Mouse (Mus musculus) heart, embryonic 16.5 days (tissue): Measurements from ENCODE around the gene Ror2. TPM values are rescaled to one million over a fixed set of nuclear protein-coding genes. Genes with fewer than 3 reads are reported as not detected.
A peak's percentile ranks its signal among the peaks of the same experiment; 100 is the strongest.

ENCODE experiments used
- ATAC-seq: fragments of 200-750 bp; cut with Nextera tagmentation; replicated peaks from 2 replicates; pipeline ENCODE4 v1.8.0; 2017; ENCODE audit warnings: moderate number of reproducible peaks; ENCODE audit not compliant: insufficient read depth, low FRiP score; ENCODE audit errors: extremely low read depth
- H3K27ac ChIP-seq: fragments of 300-500 bp; sonication (generic); 2 replicates; pipeline ENCODE4 v1.5.1; 2014; ENCODE audit warnings: mild to moderate bottlenecking, low read length, control low read depth, moderate library complexity
- H3K27me3 ChIP-seq: fragments of 300-500 bp; sonication (generic); 2 replicates; pipeline ENCODE4 v1.6.1; 2014; ENCODE audit warnings: low read length, mixed read lengths; ENCODE audit not compliant: control insufficient read depth, insufficient read depth
- H3K36me3 ChIP-seq: fragments of 300-500 bp; sonication (generic); 2 replicates; pipeline ENCODE4 v1.6.1; 2014; ENCODE audit not compliant: control insufficient read depth, insufficient read depth
- H3K4me1 ChIP-seq: fragments of 300-500 bp; sonication (generic); 2 replicates; pipeline ENCODE4 v1.6.1; 2014; ENCODE audit warnings: low read length, mixed read lengths; ENCODE audit not compliant: control insufficient read depth, insufficient read depth
- H3K4me2 ChIP-seq: fragments of 300-500 bp; sonication (generic); 2 replicates; pipeline ENCODE4 v1.6.1; 2014; ENCODE audit warnings: low read depth, mild to moderate bottlenecking, control low read depth, low read length
- H3K4me3 ChIP-seq: fragments of 300-500 bp; sonication (generic); 2 replicates; pipeline ENCODE4 v1.5.1; 2014; ENCODE audit warnings: mild to moderate bottlenecking, control low read depth, low read length
- H3K9ac ChIP-seq: fragments of 300-500 bp; sonication (generic); 2 replicates; pipeline ENCODE4 v1.6.1; 2014; ENCODE audit warnings: low read length, control low read depth
- H3K9me3 ChIP-seq: fragments of 300-500 bp; sonication (generic); replicated peaks from 2 replicates; pipeline ENCODE4 v1.6.1; 2016; ENCODE audit warnings: low read length; ENCODE audit not compliant: control insufficient read depth
- WGBS: fragments of 180-500 bp; shearing (Covaris S2); extraction: QIAGEN DNeasy Blood & Tissue Kit; methylation state at CpG from one replicate; pipeline ENCODE4 v1.1.7; 2014; 5-methylcytosine and 5-hydroxymethylcytosine counted together
- polyA plus RNA-seq: library from polyadenylated mRNA; unstranded; fragments of >200 nt; fragmentation: Nextera tagmentation; extraction: Ambion mirVana; gene quantifications from 2 replicates; pipeline ENCODE4 v1.2.1, GENCODE M21; 2015

The Ror2 gene
- polyA plus RNA-seq, 1 experiment from 2014 or later, result 13.5 TPM

DNA sequence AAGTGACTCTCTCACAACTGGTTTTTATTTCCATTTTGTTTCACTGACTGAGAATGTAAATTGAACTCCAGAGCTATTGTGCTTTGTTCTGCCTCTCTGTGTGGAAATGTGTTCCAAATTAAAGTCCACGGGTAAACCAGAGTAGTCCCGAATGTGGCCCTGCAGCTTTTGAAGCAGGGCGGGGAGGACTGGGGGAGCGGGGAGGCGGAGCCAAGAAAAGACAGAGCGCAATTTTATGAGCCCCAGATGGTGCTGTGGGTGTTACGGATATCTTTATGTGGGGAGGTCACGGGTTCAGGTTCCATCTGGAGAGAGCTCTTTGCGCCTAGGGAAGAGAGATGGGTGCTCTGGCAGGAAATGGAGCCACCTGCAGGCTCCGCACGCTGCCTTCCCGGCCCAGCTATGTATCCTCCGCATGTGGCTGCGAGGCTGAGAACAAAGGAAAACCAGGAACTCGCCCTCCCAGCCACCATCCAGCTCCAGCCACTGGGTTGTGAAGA, 23.8 kb upstream of the Ror2 start:
- H3K4me3 ChIP-seq, result peak overlapping the region; percentile 43
- H3K27me3 ChIP-seq, result peaks cover 4% of the 10 kb centered on the region; the same call in 1 of the 2 replicates
- peak overlapping the region; percentile 66 for H3K4me2 ChIP-seq
- H3K27ac ChIP-seq, result no peak overlapping the region
- H3K9ac ChIP-seq, result peak overlapping the region; percentile 54
- H3K9me3 ChIP-seq, result no peaks in the 10 kb centered on the region
- H3K4me1 ChIP-seq, result peaks cover 6% of the 10 kb centered on the region; the same call in 1 of the 2 replicates
- no peaks in the 10 kb centered on the region for H3K36me3 ChIP-seq
- ATAC-seq, result peak; percentile 79
- WGBS, result 8% methylated on average over 15 of the region's 15 CpGs

DNA sequence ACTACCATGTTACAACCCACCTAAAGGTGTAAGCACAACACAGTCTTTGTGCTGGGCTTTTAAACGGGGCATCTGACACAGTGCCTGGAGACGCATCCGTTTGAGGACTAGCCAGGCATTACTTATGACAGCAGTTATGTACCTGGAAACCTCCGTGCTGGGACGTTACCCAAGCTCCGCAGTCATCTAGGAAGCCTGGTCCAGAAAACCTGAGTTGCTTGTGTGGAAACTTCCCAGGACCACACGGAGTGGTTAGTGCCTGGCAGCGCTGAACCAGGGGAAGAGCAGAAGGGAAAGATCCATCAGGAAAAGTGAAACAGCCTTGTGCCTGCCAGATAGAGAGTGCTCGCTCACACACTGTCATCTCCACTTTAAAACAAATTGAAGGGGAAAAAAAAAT, 23.2 kb upstream of the Ror2 start:
- Histone ChIP-seq H3K4me3 (peak overlapping the region; percentile 43), H3K4me1 (peaks cover 6% of the 10 kb centered on the region; the same call in 1 of the 2 replicates), H3K9me3 (no peaks in the 10 kb centered on the region), H3K27me3 (peaks cover 4% of the 10 kb centered on the region; the same call in 1 of the 2 replicates), H3K27ac (no peak overlapping the region), H3K4me2 (peak overlapping the region; percentile 66), H3K9ac (no peak overlapping the region), H3K36me3 (no peaks in the 10 kb centered on the region)
- ATAC-seq, result no peak
- 37% methylated on average over 9 of the region's 9 CpGs for WGBS

DNA sequence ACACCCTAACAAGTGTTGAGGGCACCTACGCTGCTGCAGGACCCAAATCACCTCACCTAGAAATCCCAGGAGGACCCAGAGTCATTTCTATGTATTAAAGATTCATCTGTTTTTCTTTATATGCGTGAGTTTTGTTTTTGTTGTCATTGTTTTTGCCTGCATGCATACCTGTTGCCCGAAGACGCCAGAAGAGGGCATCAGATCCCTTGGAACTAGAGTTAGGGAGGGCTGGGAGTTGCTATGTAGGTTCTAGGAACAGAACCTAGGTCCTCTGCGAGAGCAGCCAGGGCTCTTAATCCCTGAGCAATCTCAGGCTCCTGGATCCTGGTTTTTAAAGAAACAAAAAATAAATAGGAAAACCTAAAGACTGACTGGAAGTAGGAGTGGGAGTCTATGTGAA, 20.9 kb upstream of the Ror2 start:
- ATAC-seq, result no peak
- 69% methylated on average over 5 of the region's 5 CpGs for WGBS
- H3K27me3 ChIP-seq, result peaks cover 4% of the 10 kb centered on the region; the same call in 1 of the 2 replicates
- no peak overlapping the region for H3K4me3 ChIP-seq
- no peaks in the 10 kb centered on the region for H3K36me3 ChIP-seq
- H3K4me1 ChIP-seq, result peaks cover 6% of the 10 kb centered on the region; the same call in 1 of the 2 replicates
- H3K27ac ChIP-seq, result no peak overlapping the region
- no peak overlapping the region for H3K9ac ChIP-seq
- H3K4me2 ChIP-seq, result no peak overlapping the region
- no peaks in the 10 kb centered on the region for H3K9me3 ChIP-seq

DNA sequence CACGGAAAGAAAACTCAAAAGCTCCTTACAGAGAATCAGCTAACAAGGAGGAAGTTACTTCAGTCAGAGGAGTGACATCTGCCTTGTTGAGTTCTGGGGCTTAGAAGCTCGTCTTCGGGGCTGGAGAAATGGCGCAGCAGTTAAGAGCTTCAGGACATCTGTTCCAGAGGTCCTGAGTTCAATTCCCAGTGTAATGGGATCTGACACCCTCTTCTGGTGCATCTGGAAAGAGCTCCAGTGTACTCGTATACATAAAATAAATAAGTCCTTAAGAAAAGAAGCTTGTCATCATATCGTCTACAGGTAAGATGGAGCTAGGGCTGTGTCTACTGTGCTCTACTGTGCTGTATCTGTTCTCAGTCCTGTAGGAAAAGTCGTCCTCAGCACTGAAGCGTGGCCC, 19.3 kb upstream of the Ror2 start:
- Histone ChIP-seq H3K36me3 (no peaks in the 10 kb centered on the region), H3K27me3 (peaks cover under 1% of the 10 kb centered on the region; the same call in 1 of the 2 replicates), H3K9ac (no peak overlapping the region), H3K4me3 (no peak overlapping the region), H3K9me3 (no peaks in the 10 kb centered on the region), H3K4me1 (peaks cover 6% of the 10 kb centered on the region; the same call in 1 of the 2 replicates), H3K27ac (no peak overlapping the region), H3K4me2 (no peak overlapping the region)
- no peak for ATAC-seq
- 76% methylated on average over 8 of the region's 8 CpGs for WGBS

DNA sequence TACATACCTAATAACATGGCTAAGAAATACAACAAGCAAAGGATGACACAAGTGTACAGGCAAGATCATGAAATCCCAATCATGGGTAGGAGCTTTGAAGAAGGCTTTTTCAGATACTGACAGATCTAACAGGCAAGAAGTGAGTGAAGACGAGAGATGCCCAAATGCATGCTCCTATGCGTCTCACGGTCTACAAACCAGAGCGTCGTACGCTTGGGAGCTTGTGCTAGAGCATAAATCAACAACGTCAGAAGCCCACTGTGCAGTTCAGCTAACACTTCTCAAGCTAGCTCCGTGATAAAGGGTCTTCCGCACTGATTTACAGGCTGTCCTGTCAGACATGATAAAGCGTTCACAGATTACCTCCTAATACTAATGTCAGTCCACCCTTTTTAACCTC, 16.8 kb upstream of the Ror2 start:
- H3K9me3 ChIP-seq, result no peaks in the 10 kb centered on the region
- no peak overlapping the region for H3K27ac ChIP-seq
- H3K36me3 ChIP-seq, result no peaks in the 10 kb centered on the region
- no peaks in the 10 kb centered on the region; the same call in 1 of the 2 replicates for H3K4me1 ChIP-seq
- H3K9ac ChIP-seq, result no peak overlapping the region
- 77% methylated on average over 10 of the region's 10 CpGs for WGBS
- H3K4me3 ChIP-seq, result no peak overlapping the region
- H3K27me3 ChIP-seq, result no peaks in the 10 kb centered on the region
- ATAC-seq, result no peak
- H3K4me2 ChIP-seq, result no peak overlapping the region

DNA sequence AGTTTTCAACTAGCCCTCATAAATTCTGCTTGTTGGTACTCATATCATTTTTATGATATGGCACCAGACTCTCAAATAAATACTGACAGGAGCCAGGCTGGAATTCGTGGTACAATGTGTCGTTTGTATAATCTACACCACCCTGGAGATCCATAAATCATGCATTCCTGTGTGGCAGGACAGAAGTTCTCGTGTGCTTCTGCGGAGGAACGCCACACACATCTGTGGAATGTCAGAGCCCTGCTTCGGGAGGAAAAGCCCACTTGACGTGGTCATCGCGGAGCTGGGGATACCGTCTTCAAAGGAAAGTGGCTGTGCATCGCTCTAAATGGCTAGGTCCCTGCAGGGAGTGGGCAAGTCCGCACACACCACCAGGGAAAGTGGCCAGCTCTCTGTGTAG, 7.1 kb upstream of the Ror2 start:
- 11% methylated on average over 12 of the region's 12 CpGs for WGBS
- Histone ChIP-seq H3K4me2 (peak overlapping the region; percentile 36; the same call in 1 of the 2 replicates), H3K9ac (no peak overlapping the region), H3K27me3 (no peaks in the 10 kb centered on the region), H3K36me3 (no peaks in the 10 kb centered on the region), H3K27ac (no peak overlapping the region), H3K4me1 (peaks cover 8% of the 10 kb centered on the region; the same call in 1 of the 2 replicates), H3K4me3 (no peak overlapping the region), H3K9me3 (no peaks in the 10 kb centered on the region)
- ATAC-seq, result no peak

DNA sequence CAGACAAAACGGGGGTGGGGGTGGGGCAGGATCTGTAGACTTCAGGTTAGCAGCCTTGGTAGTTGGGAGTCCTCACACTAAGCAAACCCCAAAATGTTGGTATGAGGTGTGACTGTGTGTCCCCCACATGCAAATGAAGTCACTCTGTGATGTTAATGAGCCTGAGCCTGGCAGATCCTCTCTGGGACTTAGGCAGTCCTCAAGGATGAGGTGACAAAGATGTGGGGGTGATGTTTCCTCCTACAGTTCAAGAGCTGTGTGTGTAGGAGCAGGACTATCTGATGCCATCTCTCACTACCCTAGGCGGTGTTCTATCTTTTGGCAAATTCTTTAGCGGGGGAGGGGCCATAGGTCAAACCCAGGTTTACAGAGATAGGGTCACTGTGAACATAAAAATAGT, 6.3 kb upstream of the Ror2 start:
- H3K36me3 ChIP-seq, result no peaks in the 10 kb centered on the region
- H3K27me3 ChIP-seq, result no peaks in the 10 kb centered on the region
- H3K27ac ChIP-seq, result no peak overlapping the region
- H3K4me2 ChIP-seq, result no peak overlapping the region
- no peaks in the 10 kb centered on the region for H3K9me3 ChIP-seq
- no peak overlapping the region for H3K4me3 ChIP-seq
- H3K9ac ChIP-seq, result no peak overlapping the region
- WGBS, result 30% methylated on average over 3 of the region's 3 CpGs
- ATAC-seq, result no peak; the same call in 1 of the 2 replicates
- H3K4me1 ChIP-seq, result peaks cover 8% of the 10 kb centered on the region; the same call in 1 of the 2 replicates

DNA sequence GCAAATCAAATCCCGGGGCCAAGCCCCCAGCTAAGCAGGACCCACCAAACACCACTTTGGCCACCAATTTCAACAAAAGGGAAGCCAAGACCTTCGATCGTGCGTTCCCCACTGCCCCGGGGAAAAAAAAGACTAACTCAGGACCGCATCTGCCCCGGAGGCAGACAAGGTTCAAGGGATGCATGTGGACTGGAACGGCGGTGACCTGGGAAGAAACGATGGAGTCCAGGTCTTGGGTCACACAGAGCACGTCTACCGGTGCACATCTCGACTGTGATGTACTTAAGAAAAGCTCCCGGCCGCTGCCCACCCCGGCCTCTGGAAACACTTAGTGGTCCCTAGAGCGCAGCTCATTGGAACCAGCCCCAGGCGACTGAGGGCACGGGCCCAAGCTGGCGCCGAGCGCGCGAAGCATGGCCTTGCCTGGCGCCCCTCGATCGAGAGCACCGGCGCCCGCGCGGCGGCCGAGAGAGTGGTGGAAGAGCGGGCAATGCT, 616 bp downstream of the Ror2 start:
- Histone ChIP-seq H3K9me3 (no peaks in the 10 kb centered on the region), H3K4me1 (peaks cover 33% of the 10 kb centered on the region), H3K36me3 (no peaks in the 10 kb centered on the region), H3K4me3 (peak overlapping the region; percentile 72), H3K27ac (peak overlapping the region; percentile 76), H3K9ac (peak overlapping the region; percentile 83), H3K4me2 (peak overlapping the region; percentile 77), H3K27me3 (peaks cover 6% of the 10 kb centered on the region; the same call in 1 of the 2 replicates)
- under 1% methylated on average over 35 of the region's 35 CpGs for WGBS
- ATAC-seq, result peak; percentile 66

DNA sequence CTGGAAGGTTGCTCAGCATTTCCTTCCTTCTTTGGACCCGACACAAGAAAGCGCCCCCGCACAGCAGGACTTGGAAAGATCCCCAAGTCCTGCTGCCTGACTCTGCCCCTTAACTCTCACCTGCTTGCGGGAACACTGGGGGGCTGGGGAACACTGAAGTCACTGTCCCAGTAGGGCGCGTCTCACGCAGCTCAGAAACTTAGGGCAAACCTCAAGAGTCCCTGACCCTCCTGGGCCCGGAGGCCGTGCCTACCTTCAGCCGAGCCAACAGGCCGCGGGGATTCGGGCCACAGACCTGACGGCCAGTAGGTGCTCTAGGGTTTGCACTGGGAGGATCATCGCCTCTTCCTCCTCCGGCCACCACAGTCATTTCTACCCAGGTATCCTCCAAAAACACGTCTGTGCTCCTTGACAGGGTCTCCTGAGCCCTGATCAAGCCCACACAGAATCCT, 1.2 kb downstream of the Ror2 start:
- Histone ChIP-seq H3K27me3 (peaks cover 6% of the 10 kb centered on the region; the same call in 1 of the 2 replicates), H3K9me3 (no peaks in the 10 kb centered on the region), H3K36me3 (no peaks in the 10 kb centered on the region), H3K4me3 (peak overlapping the region; percentile 72), H3K9ac (peak overlapping the region; percentile 83), H3K27ac (peak overlapping the region; percentile 76), H3K4me1 (peaks cover 33% of the 10 kb centered on the region), H3K4me2 (peak overlapping the region; percentile 77)
- 3% methylated on average over 17 of the region's 17 CpGs for WGBS
- no peak for ATAC-seq
